Mouse (Mus musculus) stomach, embryonic 14.5 days (tissue): ENCODE data around the gene Bmp2k. TPM values are rescaled to one million over a fixed set of nuclear protein-coding genes. Genes with fewer than 3 reads are reported as not detected.

Source experiments
- ATAC-seq: fragments of 200-750 bp; cut with Nextera tagmentation; 2 replicates; pipeline ENCODE4 v1.8.0; 2017; ENCODE audit warnings: low read depth, moderate TSS enrichment; ENCODE audit not compliant: insufficient number of reproducible peaks, insufficient read depth, low FRiP score
- H3K27ac ChIP-seq: fragments of 300-500 bp; sonication (generic); 2 replicates; pipeline ENCODE4 v1.5.1; 2014; ENCODE audit warnings: mild to moderate bottlenecking, low read length, moderate library complexity, mixed read lengths
- H3K27me3 ChIP-seq: fragments of 300-500 bp; sonication (generic); 2 replicates; pipeline ENCODE4 v1.6.1; 2014; ENCODE audit warnings: low read length, control low read depth, mixed read lengths; ENCODE audit not compliant: control insufficient read depth, insufficient read depth
- H3K36me3 ChIP-seq: fragments of 300-500 bp; sonication (generic); 2 replicates; pipeline ENCODE4 v1.6.1; 2014; ENCODE audit warnings: mild to moderate bottlenecking, control low read depth, low read length, moderate library complexity, mixed read lengths; ENCODE audit not compliant: control insufficient read depth, insufficient read depth
- H3K4me1 ChIP-seq: fragments of 300-500 bp; sonication (generic); 2 replicates; pipeline ENCODE4 v1.6.1; 2014; ENCODE audit warnings: low read length, control low read depth, mixed read lengths; ENCODE audit not compliant: control insufficient read depth, insufficient read depth
- H3K4me2 ChIP-seq: fragments of 300-500 bp; sonication (generic); replicated peaks from 2 replicates; pipeline ENCODE4 v1.6.1; 2014; ENCODE audit warnings: low read depth, low read length, control low read depth
- H3K4me3 ChIP-seq: fragments of 300-500 bp; sonication (generic); 2 replicates; pipeline ENCODE4 v1.5.1; 2014; ENCODE audit warnings: low read depth, low read length, control low read depth
- H3K9ac ChIP-seq: fragments of 300-500 bp; sonication (generic); replicated peaks from 2 replicates; pipeline ENCODE4 v1.6.1; 2014; ENCODE audit warnings: low read depth, mild to moderate bottlenecking, control low read depth, low read length, moderate library complexity, mixed read lengths
- H3K9me3 ChIP-seq: fragments of 300-500 bp; sonication (generic); 2 replicates; pipeline ENCODE4 v1.6.1; 2016; ENCODE audit warnings: low read depth, low read length, control low read depth; ENCODE audit not compliant: control insufficient read depth
- WGBS: fragments of 180-500 bp; shearing (Covaris S2); extraction: QIAGEN DNeasy Blood & Tissue Kit; methylation state at CpG from one replicate; pipeline ENCODE4 v1.1.7; 2014; 5-methylcytosine and 5-hydroxymethylcytosine counted together
- polyA plus RNA-seq: library from polyadenylated mRNA; unstranded; fragments of >200 nt; fragmentation: Nextera tagmentation; extraction: Ambion mirVana; gene quantifications from 2 replicates; pipeline ENCODE4 v1.2.1, GENCODE M21; 2014

Gene Bmp2k
- polyA plus RNA-seq, 1 experiment from 2014 or later: 13.5 TPM

GRCm38 (mm10) chr5:96993057-96993456, 4.4 kb upstream of the Bmp2k start:
- no peak overlapping the region for H3K27ac ChIP-seq
- ATAC-seq: no peak

GRCm38 (mm10) chr5:96995791-96996190, 1.7 kb upstream of the Bmp2k start:
- 59% methylated on average over 5 of the region's 5 CpGs for WGBS
- no peak for ATAC-seq
- peaks cover 18% of the 10 kb centered on the region; the same call in 1 of the 2 replicates for H3K4me1 ChIP-seq

More at GRCm38 (mm10) chr5:96993057-96993456, 4.4 kb upstream of the Bmp2k start:
- Histone ChIP-seq H3K36me3 (no peaks in the 10 kb centered on the region), H3K9me3 (no peaks in the 10 kb centered on the region), H3K4me3 (no peak overlapping the region), H3K27me3 (no peaks in the 10 kb centered on the region), H3K9ac (no peak overlapping the region), H3K4me1 (peaks cover 6% of the 10 kb centered on the region; the same call in 1 of the 2 replicates), H3K4me2 (no peak overlapping the region)
- WGBS: 82% methylated on average over 8 of the region's 8 CpGs

GRCm38 (mm10) chr5:96996401-96997309, 834 bp upstream of the Bmp2k start:
- peak; percentile 26; the same call in 1 of the 2 replicates for ATAC-seq
- Histone ChIP-seq H3K36me3 (no peaks in the 10 kb centered on the region), H3K4me1 (peaks cover 18% of the 10 kb centered on the region; the same call in 1 of the 2 replicates), H3K9me3 (no peaks in the 10 kb centered on the region), H3K9ac (peak overlapping the region; percentile 82), H3K4me2 (peak overlapping the region; percentile 74), H3K27me3 (no peaks in the 10 kb centered on the region), H3K27ac (peak overlapping the region; percentile 93), H3K4me3 (peak overlapping the region; percentile 87)
- 15% methylated on average over 39 of the region's 39 CpGs for whole genome bisulfite sequencing

More at GRCm38 (mm10) chr5:96995791-96996190, 1.7 kb upstream of the Bmp2k start:
- Histone ChIP-seq H3K9me3 (no peaks in the 10 kb centered on the region), H3K9ac (no peak overlapping the region), H3K36me3 (no peaks in the 10 kb centered on the region), H3K4me2 (no peak overlapping the region), H3K4me3 (no peak overlapping the region), H3K27ac (no peak overlapping the region), H3K27me3 (no peaks in the 10 kb centered on the region)

DNA sequence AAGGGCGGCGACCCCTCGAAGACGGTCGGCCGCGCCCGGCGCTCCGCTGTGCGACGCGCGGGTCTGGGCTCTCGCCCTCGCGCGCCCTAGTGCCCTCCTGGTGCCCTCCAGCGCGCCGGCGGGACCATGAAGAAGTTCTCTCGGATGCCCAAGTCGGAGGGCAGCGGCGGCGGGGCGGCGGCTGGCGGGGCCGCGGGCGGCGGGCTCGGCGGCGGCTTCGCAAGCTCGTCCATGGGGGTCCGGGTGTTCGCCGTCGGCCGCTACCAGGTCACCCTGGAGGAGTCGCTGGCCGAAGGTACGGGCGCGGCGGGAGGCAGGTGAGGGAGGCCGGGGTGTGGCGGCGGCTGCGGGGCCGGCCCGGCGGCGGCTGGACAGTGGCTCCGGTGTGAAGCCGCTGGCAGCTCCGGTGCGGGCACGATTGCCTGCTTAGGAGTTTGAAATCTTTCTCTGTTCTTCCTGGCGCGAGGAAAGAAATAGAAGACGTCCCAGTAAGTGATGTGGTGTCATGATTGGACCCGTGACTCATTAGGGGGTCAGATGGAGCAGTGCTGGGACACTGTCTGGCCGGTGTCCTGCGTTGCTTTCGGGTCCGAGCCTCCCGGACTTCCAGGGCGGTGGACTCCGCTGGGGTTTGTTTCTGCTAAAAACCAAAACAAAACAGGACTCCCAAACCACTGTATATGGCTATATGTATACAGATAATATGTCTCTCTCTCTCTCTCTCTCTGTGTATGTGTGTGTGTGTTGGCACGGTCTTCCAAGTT, 495 bp downstream of the Bmp2k start:
- Histone ChIP-seq H3K9ac (peak overlapping the region; percentile 82), H3K36me3 (no peaks in the 10 kb centered on the region), H3K27ac (peak overlapping the region; percentile 93), H3K4me2 (peak overlapping the region; percentile 74), H3K4me3 (peak overlapping the region; percentile 87), H3K9me3 (no peaks in the 10 kb centered on the region), H3K4me1 (peaks cover 18% of the 10 kb centered on the region; the same call in 1 of the 2 replicates), H3K27me3 (no peaks in the 10 kb centered on the region)
- WGBS: under 1% methylated on average over 62 of the region's 75 CpGs
- peak; percentile 11; the same call in 1 of the 2 replicates for ATAC-seq

DNA sequence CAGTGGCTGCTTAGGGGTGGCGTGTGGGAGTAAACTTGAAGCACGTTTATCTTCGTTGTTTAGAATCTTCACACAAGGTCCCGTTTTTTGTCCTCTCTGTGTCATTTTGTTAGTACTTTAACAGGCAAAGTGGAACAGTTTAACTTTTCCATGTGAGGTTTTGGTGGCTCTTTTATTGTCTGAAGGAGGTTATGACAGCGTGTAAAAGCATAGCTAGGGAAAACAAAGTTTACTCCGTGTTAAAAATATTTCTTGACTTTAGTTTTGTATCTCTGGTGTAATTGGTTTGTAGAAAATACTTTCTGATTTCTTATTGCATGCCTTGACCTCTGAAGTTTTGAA, 1.0 kb downstream of the Bmp2k start:
- no peak for ATAC-seq
- peak overlapping the region; percentile 87 for H3K4me3 ChIP-seq

GRCm38 (mm10) chr5:96999601-97000000, 2.1 kb downstream of the Bmp2k start:
- Histone ChIP-seq H3K36me3 (no peaks in the 10 kb centered on the region), H3K9ac (no peak overlapping the region), H3K4me1 (peaks cover 27% of the 10 kb centered on the region; the same call in 1 of the 2 replicates), H3K9me3 (no peaks in the 10 kb centered on the region), H3K27ac (no peak overlapping the region), H3K27me3 (no peaks in the 10 kb centered on the region), H3K4me2 (peak overlapping the region; percentile 74), H3K4me3 (no peak overlapping the region)
- ATAC-seq: no peak
- 87% methylated on average over 7 of the region's 7 CpGs for WGBS

More for the DNA sequence above, 1.0 kb downstream of the Bmp2k start:
- WGBS: 8% methylated on average over 6 of the region's 6 CpGs
- Histone ChIP-seq H3K36me3 (no peaks in the 10 kb centered on the region), H3K9ac (peak overlapping the region; percentile 82), H3K27ac (no peak overlapping the region), H3K9me3 (no peaks in the 10 kb centered on the region), H3K4me2 (peak overlapping the region; percentile 74), H3K27me3 (no peaks in the 10 kb centered on the region), H3K4me1 (peaks cover 21% of the 10 kb centered on the region; the same call in 1 of the 2 replicates)

GRCm38 (mm10) chr5:97000524-97000923, 3.0 kb downstream of the Bmp2k start:
- Histone ChIP-seq H3K27me3 (no peaks in the 10 kb centered on the region), H3K4me1 (peaks cover 28% of the 10 kb centered on the region; the same call in 1 of the 2 replicates), H3K9ac (no peak overlapping the region), H3K27ac (no peak overlapping the region), H3K36me3 (no peaks in the 10 kb centered on the region), H3K4me2 (peak overlapping the region; percentile 14; the same call in 1 of the 2 replicates), H3K4me3 (no peak overlapping the region), H3K9me3 (no peaks in the 10 kb centered on the region)
- ATAC-seq: no peak
- 72% methylated on average over 5 of the region's 5 CpGs for WGBS

- Histone ChIP-seq H3K27me3 (no peaks in the 10 kb centered on the region), H3K4me1 (peaks cover 25% of the 10 kb centered on the region; the same call in 1 of the 2 replicates), H3K4me3 (no peak overlapping the region), H3K9ac (no peak overlapping the region), H3K4me2 (no peak overlapping the region), H3K9me3 (no peaks in the 10 kb centered on the region), H3K36me3 (no peaks in the 10 kb centered on the region), H3K27ac (no peak overlapping the region)
- no peak for ATAC-seq
- 89% methylated on average over 10 of the region's 10 CpGs for WGBS
Measured at GRCm38 (mm10) chr5:97001153-97001552, 3.7 kb downstream of the Bmp2k start.
